Mouse (Mus musculus) lung, adult 2 months (tissue): ENCODE data around the gene Tiam1.

ENCODE experiments used
- CTCF ChIP-seq: fragments of 200-500 bp; IDR thresholded peaks from 2 replicates; pipeline ENCODE4 v1.5.1; 2011; ENCODE audit warnings: mild to moderate bottlenecking, low read length, control low read depth; ENCODE audit not compliant: insufficient read depth
- POLR2A ChIP-seq: fragments of 200-500 bp; IDR thresholded peaks from 2 replicates; pipeline ENCODE4 v1.6.1; 2011; ENCODE audit warnings: low read depth, mild to moderate bottlenecking, control low read depth, low read length, borderline replicate concordance; ENCODE audit errors: extremely low read depth

GRCm38 (mm10) chr16:90177425-90177824, 33.9 kb upstream of the Tiam1 start:
- TF ChIP-seq POLR2A (no peak), CTCF (no peak)
